Mouse (Mus musculus): ENCODE results near the gene Gm8879.
"Not testable (repeated sequence)": the region's sequence is repeated elsewhere in the genome, so short reads cannot be mapped to it uniquely, and the experiment has no call there.

Gene Gm8879

DNA sequence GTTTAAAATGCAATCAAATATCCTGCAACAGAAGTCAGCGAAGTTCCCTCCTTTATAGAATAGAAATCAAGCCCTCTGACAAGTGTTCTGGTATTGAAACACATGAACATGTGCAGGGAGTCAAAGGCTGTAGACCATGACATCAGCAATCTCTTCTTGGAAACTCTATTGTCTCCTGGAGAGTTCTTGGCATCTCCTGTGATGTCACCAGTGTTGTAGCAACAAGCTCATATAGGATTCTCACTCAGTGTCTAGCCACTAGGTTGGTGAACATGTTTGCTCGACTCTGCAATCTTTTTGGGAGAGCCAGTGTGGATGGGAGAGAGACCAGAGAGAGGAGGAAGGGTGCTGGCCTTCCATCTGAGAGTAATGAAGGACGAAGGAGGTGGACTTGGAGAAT is at the start of gene Gm8879:
TSS of gene Gm8879 (plus strand) at position 301 of the 400 bp plus-strand sequence.
- not testable (repeated sequence) for DNase-seq

DNA sequence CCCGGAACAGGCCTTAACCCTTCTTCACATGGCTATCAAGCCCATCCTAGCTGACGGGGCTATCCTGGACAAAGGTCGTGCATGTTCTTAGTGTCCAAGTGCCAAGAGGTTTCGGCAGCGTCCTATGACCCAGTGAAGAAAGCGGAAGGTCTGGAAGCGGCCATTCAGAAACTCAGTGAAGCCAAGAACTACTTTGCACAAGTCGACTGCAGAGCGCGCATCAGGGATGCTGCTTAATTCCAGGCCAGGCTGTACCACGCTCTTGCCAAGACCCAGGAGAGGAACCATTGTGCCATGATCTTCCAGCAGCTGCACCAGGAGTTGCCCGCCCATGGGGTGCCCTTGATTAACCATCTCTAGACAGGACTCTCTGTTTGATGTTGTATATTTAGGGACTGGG is 10.6 kb downstream of the Gm8879 start:
- not testable (repeated sequence) for DNase-seq
